Mouse (Mus musculus): ENCODE data around the gene Aig1. TPM values are rescaled to one million over a fixed set of nuclear protein-coding genes. Genes with fewer than 3 reads are reported as not detected.
A peak's percentile ranks its signal among the peaks of the same experiment; 100 is the strongest.

The Aig1 gene
- total RNA-seq, 2 experiments from 2014 or later, result 64.4 to 66.1 TPM

- DNase-seq, result no peak
Measured at GRCm38 (mm10) chr10:13849205-13849604, 19.6 kb downstream of the Aig1 start.

GRCm38 (mm10) chr10:13844864-13845263 lies 23.9 kb downstream of the Aig1 start:
- DNase-seq, result no peak

- DNase-seq, result no peak
Measured at GRCm38 (mm10) chr10:13843746-13844145, 25.0 kb downstream of the Aig1 start.

- peak in 1 of 2 experiments; percentile 15 for DNase-seq
Measured at GRCm38 (mm10) chr10:13842855-13843254, 25.9 kb downstream of the Aig1 start.

- no peak for DNase-seq
Measured at GRCm38 (mm10) chr10:13838511-13839126, 30.2 kb downstream of the Aig1 start.

- DNase-seq, result no peak
Measured at GRCm38 (mm10) chr10:13837709-13838456, 30.9 kb downstream of the Aig1 start.

GRCm38 (mm10) chr10:13836956-13837355 lies 31.8 kb downstream of the Aig1 start:
- no peak for DNase-seq

- no peak for DNase-seq
Measured at GRCm38 (mm10) chr10:13835737-13836475, 32.9 kb downstream of the Aig1 start.

- DNase-seq, result no peak
Measured at GRCm38 (mm10) chr10:13834056-13834455, 34.7 kb downstream of the Aig1 start.

- DNase-seq, result no peak
Measured at GRCm38 (mm10) chr10:13833066-13833566, 35.7 kb downstream of the Aig1 start.

- DNase-seq, result no peak
Measured at GRCm38 (mm10) chr10:13832546-13833033, 36.2 kb downstream of the Aig1 start.

GRCm38 (mm10) chr10:13827150-13827549 lies 41.6 kb downstream of the Aig1 start:
- no peak for DNase-seq

GRCm38 (mm10) chr10:13813591-13813990 lies 55.2 kb downstream of the Aig1 start:
- DNase-seq, result no peak

- DNase-seq, result no peak
Measured at GRCm38 (mm10) chr10:13808291-13808690, 60.5 kb downstream of the Aig1 start.

GRCm38 (mm10) chr10:13806806-13807205 lies 62.0 kb downstream of the Aig1 start:
- DNase-seq, result no peak

- DNase-seq, result no peak
Measured at GRCm38 (mm10) chr10:13801296-13801695, 67.5 kb downstream of the Aig1 start.

GRCm38 (mm10) chr10:13793458-13793857 lies 75.3 kb downstream of the Aig1 start:
- DNase-seq, result no peak

GRCm38 (mm10) chr10:13792788-13793187 lies 76.0 kb downstream of the Aig1 start:
- DNase-seq, result no peak

GRCm38 (mm10) chr10:13789604-13790003 lies 79.2 kb downstream of the Aig1 start:
- no peak for DNase-seq

GRCm38 (mm10) chr10:13788057-13788456 lies 80.7 kb downstream of the Aig1 start:
- DNase-seq, result no peak

GRCm38 (mm10) chr10:13782774-13783173 lies 86.0 kb downstream of the Aig1 start:
- no peak for DNase-seq

GRCm38 (mm10) chr10:13782235-13782757 lies 86.5 kb downstream of the Aig1 start:
- DNase-seq, result no peak

GRCm38 (mm10) chr10:13776014-13776413 lies 92.8 kb downstream of the Aig1 start:
- DNase-seq, result no peak

Data from layer of hippocampus, postnatal 36 days (tissue).